Mouse (Mus musculus) cerebellum, adult (tissue): ENCODE measurements around the gene Ccdc144b.

Experiments used
- ATAC-seq: cut with Nextera tagmentation; 2 replicates; pipeline ENCODE4 v1.9.2; 2017; ENCODE audit warnings: mild to moderate bottlenecking, moderate library complexity, mixed read lengths; ENCODE audit not compliant: insufficient number of reproducible peaks, low FRiP score, low TSS enrichment

Ccdc144b gene

DNA sequence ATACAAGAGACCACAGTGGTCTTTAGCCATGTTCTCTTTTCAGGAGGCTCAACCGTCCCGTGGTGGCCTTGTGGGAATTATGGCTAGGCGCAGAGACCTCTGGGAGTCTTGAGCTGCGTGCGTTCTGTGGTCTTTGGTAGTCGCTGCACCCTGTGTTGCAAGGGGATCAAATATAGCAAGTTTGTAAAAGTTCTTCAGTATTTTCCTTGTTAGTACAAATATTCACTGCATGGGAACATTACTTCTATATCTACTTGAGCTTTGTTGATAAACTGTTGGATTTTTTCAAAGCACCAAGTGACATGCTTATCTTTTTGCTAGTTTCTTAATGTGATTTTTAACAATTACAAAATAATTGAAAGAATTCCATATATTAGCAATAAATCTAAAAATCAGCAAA is at the start of gene Ccdc144b:
Ccdc144b (minus strand) TSS at position 101 of the 400 bp plus-strand sequence.
- ATAC-seq: no peak

- ATAC-seq: no peak
These were observed 42.0 kb upstream of the Ccdc144b start for GRCm38 (mm10) chr3:36095371-36095770.

- no peak for ATAC-seq
These were observed 34.2 kb upstream of the Ccdc144b start for GRCm38 (mm10) chr3:36087591-36087990.

DNA sequence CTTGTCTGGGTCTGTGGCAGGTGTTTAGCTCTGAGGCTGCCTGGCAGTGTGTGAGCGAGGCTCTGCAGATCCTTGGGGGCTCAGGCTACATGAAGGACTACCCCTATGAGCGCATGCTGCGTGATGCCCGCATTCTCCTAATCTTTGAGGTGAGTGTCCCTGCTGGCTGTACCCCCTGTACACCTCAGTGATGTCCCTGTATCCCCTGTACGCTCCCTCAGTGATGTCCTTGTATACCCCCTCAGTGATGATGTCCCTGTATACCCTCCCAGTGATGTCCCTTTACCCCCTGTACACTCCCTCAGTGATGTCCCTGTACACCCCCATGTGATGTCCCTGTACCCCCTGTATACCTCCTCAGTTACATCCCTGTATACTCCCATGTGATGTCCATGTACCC is 32.0 kb upstream of the Ccdc144b start:
- ATAC-seq: no peak

DNA sequence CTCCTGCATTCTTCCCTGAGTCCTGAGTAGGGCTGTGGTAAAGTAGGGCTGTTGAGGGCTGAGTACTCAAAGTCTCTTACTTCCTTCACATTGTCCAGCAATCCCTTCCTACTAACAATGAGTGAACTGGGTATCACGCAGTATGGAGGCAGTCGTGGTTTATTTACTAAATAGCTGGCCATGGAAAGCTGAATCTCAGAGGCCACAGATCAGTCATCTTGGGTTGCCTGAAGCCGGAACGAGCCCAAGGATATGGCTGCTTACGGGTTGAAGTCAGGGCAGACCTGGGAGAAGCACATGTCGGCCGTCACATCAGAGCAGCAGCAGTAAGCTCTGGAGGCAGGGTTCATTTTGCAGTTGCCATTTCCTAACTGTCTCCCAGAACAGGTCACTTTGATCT is 30.0 kb upstream of the Ccdc144b start:
- ATAC-seq: no peak

- no peak for ATAC-seq
These were observed 29.5 kb upstream of the Ccdc144b start for GRCm38 (mm10) chr3:36082843-36083242.

- no peak for ATAC-seq
These were observed 27.4 kb upstream of the Ccdc144b start for GRCm38 (mm10) chr3:36080741-36081140.

GRCm38 (mm10) chr3:36079886-36080285 is 26.5 kb upstream of the Ccdc144b start:
- ATAC-seq: no peak

GRCm38 (mm10) chr3:36077386-36077785 is 24.0 kb upstream of the Ccdc144b start:
- no peak for ATAC-seq

- ATAC-seq: no peak
These were observed 22.1 kb upstream of the Ccdc144b start for GRCm38 (mm10) chr3:36075466-36075865.

DNA sequence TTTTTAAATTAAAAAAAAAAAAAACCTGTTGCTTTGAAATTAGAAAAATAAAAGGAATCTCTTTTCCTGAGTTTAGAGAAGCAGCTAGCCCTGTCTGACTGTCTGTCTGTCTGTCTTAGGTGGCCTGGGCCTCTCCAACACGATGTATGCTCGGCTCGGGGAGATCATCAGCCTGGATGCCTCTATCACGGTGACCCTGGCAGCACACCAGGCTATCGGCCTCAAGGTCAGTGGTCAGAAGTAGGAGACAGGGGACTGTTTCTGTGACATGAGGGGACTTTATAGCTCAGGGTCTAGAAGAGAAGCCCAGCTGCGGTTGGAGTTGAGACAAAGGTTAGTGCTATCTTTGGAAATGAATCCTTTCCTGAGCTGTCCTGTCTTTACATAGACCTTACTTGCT is 20.9 kb upstream of the Ccdc144b start:
- no peak for ATAC-seq

- ATAC-seq: no peak
These were observed 17.7 kb upstream of the Ccdc144b start for GRCm38 (mm10) chr3:36071047-36071446.

DNA sequence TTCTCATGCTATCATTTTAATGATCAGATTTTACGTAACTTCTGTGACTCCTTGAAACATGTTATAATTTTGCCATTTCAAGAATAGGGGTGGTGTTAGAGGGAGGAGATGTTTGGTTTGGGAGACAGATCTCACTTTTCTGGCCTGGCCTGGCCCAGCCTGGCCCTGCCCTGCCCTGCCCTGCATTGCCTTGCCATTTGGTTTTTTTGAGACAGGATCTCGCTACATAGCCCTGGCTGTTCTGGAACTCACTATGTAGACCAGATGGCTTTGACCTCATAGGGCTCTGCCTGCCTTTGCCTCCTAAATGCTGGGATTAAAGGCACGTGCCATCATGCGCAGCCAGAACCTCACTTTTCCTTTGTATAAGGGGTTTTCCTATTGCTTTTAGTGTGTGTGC is 17.1 kb upstream of the Ccdc144b start:
- no peak for ATAC-seq

DNA sequence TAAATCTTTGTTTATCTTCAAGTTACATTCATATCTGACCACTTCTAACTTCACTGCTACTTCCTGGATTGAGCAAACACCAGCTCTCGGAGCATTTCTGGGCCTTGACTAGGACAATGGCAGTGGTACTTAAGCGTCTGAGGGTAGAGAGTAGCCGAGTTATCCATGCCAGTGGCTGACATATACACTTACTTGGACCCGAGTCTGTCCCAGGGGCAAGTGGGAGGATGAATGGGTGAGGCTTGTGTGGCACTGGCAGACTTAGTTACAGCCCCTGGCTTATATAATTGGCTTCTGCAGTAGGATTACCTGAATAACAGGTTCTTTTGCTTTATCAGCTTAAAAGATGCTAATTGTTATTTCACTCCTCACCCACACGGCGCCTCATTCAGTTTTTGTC is 14.4 kb upstream of the Ccdc144b start:
- ATAC-seq: no peak

DNA sequence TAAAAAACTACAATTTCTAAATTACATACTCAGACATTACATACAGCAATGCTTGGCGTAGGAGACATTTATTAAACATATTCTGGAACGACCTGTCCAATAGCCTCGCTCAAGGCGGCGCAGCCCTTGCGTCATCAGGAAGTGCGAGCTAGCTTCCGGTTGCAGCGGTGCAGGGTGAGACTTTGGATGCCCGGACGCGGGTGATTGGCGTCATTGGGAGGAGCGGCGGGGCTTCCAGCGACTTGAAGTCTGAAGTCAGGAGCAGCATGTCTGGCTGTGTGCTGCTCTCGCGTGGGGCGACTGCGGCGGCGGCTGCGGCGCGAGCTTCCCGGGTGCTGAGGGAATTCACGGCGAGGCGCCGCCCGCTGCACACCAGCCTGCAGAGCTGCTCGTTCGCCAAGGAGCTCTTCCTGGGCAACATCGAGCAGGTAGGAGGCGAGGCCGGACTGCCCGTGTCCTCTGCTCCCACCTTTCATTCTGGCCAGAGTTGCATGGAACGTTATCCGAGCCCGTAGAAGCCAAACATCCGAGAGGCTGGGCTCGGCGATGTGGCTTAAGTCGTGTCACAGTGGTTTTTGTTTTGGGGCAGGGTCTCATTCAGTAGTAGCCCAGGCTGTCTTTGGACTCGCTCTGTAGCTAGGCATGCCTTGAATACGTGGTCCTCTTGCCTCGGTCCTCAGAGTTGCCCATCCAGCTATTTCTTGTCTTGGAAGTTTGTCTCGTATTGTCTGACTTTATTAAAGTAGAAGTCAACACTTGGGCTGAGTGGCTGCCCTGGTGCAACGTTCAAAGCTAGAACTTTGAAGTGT is 12.7 kb upstream of the Ccdc144b start, which contains the start of gene Acad9:
Acad9 (plus strand) TSS at position 137 of the 809 bp plus-strand sequence.
- ATAC-seq: peak; percentile 92

DNA sequence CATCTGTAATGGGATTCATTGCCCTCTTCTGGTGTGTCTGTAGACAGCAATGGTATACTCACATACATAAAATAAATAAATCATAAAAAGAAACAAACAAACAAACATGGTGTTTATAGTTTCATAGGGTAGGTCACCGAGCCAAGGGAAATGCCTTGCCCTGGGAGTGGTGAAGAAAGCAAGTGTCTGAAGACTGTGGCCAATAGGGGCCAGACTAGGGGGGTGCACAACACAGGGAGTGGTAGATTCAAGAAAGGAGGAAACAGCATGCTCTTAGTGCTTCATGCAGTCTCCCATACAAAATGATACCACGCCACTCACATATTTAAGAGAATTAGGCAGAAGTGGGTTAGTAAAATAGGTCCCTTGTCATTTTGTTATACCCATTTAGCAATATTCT is 11.8 kb upstream of the Ccdc144b start:
- no peak for ATAC-seq

DNA sequence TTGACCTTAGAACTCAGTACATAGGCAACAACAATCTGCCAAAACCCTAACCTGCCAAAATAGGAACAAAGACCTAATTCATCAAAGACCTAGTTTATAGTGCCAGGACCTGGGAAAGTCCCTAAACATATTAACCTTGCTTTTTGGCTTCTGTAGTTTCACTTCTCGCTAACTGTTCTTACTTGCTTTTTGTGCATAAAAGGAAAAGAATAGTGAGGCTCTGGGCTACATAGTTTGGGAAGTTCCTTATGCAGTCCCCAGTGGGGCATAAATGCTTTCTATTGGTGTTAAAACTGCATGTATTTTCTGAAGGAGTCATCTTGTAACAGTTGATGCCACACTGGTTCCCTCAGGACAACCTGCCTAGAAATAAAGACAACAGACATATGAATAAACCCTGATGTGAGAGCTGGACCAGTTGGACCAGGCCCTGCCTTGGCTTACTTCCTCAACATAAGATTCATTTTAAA is 11.3 kb upstream of the Ccdc144b start:
- no peak for ATAC-seq

DNA sequence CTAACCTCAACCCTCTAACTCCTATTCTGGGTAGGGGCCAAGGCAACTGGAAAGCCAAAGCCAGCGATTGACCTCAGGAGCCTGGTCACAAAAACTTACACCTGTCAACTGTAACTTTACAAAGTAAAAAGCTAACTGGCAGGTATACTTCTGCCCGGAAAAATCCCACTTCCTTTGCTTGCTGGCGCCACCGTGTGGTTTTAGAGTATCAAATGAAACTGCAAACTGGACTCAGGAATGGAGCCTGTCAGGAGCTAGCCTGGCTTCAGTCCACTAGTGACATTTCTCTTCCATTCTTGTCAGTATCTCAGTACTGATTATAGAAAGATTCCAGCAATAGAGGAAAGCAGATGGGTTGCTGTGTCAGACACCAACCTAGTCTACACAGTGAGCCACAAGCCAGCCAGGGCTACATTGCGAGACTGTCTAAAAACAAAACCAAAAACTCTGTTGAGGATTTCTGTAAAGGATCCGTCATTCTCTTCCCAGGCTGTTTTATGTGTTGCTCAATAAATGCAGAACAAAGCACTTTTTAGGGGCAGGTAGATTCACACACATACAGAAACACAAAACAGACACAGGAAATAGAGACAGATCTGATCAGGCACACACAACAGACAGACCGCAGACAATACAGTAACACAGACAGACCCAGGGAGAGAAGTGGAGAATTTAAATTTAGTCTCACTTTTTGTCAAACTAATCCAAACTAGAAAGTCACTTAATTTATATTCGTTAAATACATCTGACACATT is 6.9 kb upstream of the Ccdc144b start:
- ATAC-seq: peak; percentile 70; the same call in 1 of the 2 replicates

DNA sequence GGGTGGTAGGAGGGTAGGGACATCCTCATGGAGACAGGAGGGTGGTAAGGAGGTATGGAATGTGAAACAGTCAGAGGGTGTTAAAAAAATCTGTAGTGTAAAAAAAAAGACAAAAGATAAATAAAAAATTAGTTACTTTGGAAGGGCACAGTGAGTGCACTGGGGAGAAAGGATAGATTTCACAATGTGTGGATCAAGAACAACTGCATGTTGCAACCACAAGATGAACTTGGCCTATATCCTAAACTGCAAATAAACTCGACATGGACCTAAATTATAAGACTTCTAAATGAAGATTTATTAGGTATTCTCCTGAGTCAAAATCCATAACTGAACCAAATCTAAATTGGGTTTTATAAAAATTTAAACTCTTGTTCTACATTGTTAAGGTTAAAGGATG is 4.2 kb downstream of the Ccdc144b start:
- no peak for ATAC-seq

DNA sequence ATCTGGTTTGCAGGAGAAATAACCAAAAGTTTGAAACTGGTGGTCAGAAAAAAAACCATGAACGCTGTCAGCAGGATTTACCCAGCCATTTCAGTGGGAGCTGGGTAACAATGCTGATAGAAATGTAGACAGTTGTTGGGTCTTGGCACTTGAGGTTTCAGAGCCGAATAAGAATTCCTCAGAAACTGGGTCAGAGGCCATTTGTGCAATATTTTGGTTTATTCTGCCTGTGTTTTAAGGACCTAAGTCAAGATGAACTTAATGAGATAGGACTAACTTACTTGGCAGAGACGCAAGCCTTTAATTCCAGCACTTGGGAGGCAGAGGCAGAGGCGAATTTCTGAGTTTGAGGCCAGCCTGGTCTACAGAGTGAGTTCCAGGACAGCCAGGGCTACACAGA is 8.3 kb downstream of the Ccdc144b start:
- ATAC-seq: no peak

DNA sequence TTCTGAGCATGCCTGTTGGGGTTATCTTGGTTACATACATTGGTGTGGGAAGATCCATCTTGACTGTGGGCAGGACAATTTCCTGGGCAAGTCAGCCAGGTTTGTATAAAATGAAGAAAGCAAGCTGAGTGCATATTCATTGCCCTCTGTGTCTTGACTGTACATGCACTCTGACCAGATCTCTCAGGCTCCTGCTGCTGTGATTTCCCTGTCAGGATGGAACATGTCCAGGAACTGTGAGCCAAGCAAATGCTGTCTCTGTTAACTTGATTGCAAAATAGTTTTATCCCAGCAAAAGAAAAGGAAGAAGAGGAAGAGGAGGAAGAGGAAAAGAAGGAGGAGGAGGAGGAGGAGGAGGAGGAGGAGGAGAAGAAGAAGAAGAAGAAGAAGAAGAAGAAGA is 8.8 kb downstream of the Ccdc144b start:
- no peak for ATAC-seq
